Mouse (Mus musculus): Measurements from ENCODE around the gene Sdcbp2.

DNA sequence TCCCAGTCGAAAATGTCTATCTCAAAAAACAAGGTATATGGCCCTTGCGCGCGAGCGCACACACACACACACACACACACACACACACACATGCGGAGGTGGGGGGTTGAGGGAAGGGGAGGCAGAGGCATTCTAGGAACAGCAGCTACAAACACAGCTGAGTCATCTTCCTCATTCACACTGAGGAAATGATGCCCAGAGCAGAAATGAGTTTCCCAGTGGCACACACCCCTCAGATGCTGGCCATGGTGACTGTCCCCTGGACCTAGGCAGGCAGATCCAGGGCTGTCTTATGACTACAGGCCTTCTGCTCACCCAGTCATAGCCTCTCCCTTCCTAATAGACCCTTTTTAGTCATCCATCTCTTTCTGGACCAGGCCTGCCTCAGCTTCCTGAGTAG, 38.8 kb upstream of the Sdcbp2 start:
- TF ChIP-seq CTCF (IDR thresholded peaks at IDR 0.05 in 2 of 3, conservative IDR thresholded peaks at IDR 0.05 in 1 of 3; ENCODE audit: control insufficient read depth in 1 of 3, insufficient read depth in 1 of 3, low read depth in 2 of 3, low read length in 3 of 3, poor library complexity in 1 of 3, severe bottlenecking in 1 of 3) (no peak), POLR2A (IDR thresholded peaks at IDR 0.05; ENCODE audit: control insufficient read depth in 1 of 2, insufficient read depth in 1 of 2, low read depth in 1 of 2, low read length in 2 of 2, poor library complexity in 1 of 2) (no peak)

All from MEL (cell line).